Mouse (Mus musculus): ENCODE data around the gene Spsb1.

The Spsb1 gene

DNA sequence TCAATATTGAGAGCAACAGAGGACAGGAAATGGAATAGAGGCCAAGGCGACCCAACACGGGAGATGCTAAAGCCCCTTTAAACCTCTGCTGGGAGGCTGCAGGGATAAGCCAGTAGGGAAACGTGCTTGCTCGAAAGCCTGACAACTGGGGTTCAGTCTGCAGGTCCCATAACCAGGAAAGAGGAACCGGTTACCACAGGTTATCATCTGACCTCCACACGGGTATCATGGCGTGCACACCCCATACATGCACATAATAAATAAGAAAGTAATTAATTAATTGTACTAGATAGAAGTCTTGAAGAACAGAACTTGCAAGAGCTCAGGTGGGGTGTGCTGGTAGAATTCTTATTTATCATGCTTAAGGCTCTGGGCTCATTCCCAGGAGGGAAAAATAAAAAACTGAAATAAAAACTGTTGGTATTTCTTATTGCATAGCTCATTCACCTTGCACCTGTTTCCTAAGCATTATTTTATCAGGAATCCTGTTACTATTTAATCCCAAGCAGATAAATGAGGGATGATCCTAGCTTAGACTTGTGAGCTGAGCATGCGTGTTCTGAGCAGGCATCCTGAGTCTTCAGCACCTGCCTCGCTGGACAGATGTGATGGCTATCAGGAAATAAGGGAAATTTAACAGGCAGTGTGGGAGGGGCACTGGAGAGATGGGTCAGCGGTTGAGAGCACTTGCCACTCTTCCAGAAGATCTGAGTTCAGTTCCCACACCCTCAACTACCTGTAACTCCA is 32.0 kb upstream of the Spsb1 start:
- DNase-seq (ENCODE audit: low spot score in 2 of 2): no peak

GRCm38 (mm10) chr4:149983921-149984645 is 29.2 kb upstream of the Spsb1 start:
- DNase-seq (ENCODE audit: low spot score in 2 of 2): no peak

GRCm38 (mm10) chr4:149982154-149982553 is 27.3 kb upstream of the Spsb1 start:
- no peak for DNase-seq (ENCODE audit: low spot score in 2 of 2)

- peak; percentile 58 to 72 for DNase-seq (ENCODE audit: low spot score in 2 of 2)
These were observed 25.0 kb upstream of the Spsb1 start for GRCm38 (mm10) chr4:149979819-149980308.

DNA sequence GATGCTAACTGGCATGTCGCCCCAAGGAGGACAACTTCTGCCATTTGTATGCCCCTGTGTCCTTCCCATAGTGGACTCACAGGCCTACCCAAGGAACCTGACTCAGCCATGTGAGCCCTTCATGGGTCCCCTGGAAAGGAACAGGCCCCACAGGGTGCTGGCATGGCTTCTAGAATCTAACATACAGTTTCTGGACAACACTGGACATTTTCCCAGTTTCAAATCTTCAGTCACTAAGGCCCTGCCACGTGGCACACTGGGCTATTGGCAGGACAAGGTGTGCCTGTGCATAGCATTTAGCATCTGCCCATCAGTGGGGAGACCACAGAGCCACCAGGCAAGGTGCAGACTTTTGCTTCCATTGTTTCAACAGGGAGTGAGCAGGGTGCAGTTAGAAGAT is 24.0 kb upstream of the Spsb1 start:
- DNase-seq (ENCODE audit: low spot score in 2 of 2): no peak

GRCm38 (mm10) chr4:149977801-149978544 is 23.1 kb upstream of the Spsb1 start:
- no peak for DNase-seq (ENCODE audit: low spot score in 2 of 2)

- DNase-seq (ENCODE audit: low spot score in 2 of 2): no peak
These were observed 22.3 kb upstream of the Spsb1 start for GRCm38 (mm10) chr4:149977181-149977580.

- DNase-seq (ENCODE audit: low spot score in 2 of 2): no peak
These were observed 20.9 kb upstream of the Spsb1 start for GRCm38 (mm10) chr4:149975730-149976254.

GRCm38 (mm10) chr4:149975291-149975690 is 20.4 kb upstream of the Spsb1 start:
- DNase-seq (ENCODE audit: low spot score in 2 of 2): no peak

- DNase-seq (ENCODE audit: low spot score in 2 of 2): no peak
These were observed 16.6 kb upstream of the Spsb1 start for GRCm38 (mm10) chr4:149971393-149971792.

DNA sequence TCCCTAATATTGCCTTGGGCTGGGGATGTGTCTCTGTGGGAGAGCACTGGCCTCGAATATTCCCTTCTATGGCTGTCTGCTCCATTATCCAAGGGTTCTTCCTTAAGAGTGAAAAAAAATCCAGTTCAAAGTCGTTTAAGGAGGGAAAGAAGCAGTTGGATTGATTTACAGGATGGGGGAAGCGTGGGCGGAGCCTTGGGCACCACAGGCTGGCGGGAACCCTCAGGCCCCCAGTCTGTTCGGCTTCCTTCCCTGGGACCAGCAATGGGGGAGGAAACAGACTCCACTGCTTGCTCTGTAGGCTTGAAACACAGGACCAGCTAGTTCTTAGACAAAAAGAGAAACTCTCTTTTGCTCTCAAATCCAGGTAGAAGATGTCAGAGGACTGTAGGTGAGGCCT is 13.7 kb upstream of the Spsb1 start:
- no peak for DNase-seq (ENCODE audit: low spot score in 2 of 2)

- no peak for DNase-seq (ENCODE audit: low spot score in 2 of 2)
These were observed 12.1 kb upstream of the Spsb1 start for GRCm38 (mm10) chr4:149966963-149967362.

GRCm38 (mm10) chr4:149966252-149966651 is 11.4 kb upstream of the Spsb1 start:
- peak in 1 of 2 experiments; percentile 55 for DNase-seq (ENCODE audit: low spot score in 2 of 2)

DNA sequence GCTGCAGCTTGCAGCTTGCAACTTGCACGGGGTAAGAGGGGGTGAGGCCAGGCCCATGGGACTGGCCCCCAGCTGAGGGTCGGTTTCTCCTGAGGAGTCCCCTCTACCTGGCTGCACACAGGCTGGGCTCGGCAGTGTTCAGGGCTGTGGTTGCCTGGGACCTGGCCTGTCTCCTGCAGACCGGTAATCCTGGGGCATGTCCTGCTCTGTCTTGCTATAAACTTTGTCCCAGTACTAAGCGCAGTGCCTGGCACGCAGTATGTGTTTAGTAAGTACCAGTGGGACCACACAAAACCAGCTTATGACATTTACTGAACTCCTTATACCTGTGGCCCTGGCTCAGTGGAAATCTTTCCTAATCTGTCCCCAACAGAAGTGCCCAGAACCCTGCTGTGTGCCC is 10.8 kb upstream of the Spsb1 start:
- peak in 1 of 2 experiments; percentile 41 for DNase-seq (ENCODE audit: low spot score in 2 of 2)

DNA sequence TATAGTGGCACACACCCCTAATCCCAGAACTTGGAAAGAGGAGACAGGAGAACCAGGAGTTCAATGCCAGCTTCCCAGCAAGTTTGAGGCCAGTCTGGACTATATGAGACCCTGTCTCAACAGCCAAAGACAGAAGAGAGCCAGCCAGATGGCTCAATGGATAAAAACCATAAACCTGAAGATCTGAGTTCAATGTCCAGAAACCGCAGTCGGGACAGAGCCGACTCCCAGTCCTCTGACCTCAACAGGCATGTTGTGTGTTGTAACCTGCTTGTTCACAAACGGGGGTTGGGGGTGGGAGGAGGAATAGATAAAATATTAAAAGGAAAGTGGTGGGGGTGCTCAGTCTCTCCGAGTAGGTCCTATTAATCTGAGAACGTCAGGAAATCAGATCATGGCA is 10.4 kb upstream of the Spsb1 start:
- DNase-seq (ENCODE audit: low spot score in 2 of 2): no peak

DNA sequence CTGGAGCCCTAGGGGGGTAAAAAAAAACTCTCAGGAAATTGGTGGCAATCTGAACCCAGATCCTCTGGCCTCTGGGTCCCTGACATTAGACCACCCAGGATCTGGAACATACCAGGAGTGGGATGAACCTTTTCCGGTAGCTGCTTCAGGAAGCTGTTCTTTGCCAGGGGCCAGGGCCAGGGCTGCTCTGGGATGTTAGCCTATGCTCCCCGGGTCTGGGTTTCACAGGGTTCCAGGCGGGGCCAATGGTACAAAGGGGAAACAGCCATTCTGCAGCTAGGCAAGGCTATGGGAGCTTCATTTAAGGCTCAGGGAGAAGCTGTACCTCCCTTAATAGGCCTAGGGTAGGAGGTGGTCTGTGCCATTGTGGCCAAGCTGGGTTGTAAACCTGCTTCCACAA is 9.9 kb upstream of the Spsb1 start:
- no peak for DNase-seq (ENCODE audit: low spot score in 2 of 2)

- no peak for DNase-seq (ENCODE audit: low spot score in 2 of 2)
These were observed 9.4 kb upstream of the Spsb1 start for GRCm38 (mm10) chr4:149964285-149964684.

GRCm38 (mm10) chr4:149960391-149960790 is 5.5 kb upstream of the Spsb1 start:
- no peak for DNase-seq (ENCODE audit: low spot score in 2 of 2)

- DNase-seq (ENCODE audit: low spot score in 2 of 2): no peak
These were observed 5.0 kb upstream of the Spsb1 start for GRCm38 (mm10) chr4:149959816-149960215.

GRCm38 (mm10) chr4:149958566-149958965 is 3.7 kb upstream of the Spsb1 start:
- peak; percentile 69 to 77 for DNase-seq (ENCODE audit: low spot score in 2 of 2)

GRCm38 (mm10) chr4:149956048-149956447 is 1.2 kb upstream of the Spsb1 start:
- no peak for DNase-seq (ENCODE audit: low spot score in 2 of 2)

DNA sequence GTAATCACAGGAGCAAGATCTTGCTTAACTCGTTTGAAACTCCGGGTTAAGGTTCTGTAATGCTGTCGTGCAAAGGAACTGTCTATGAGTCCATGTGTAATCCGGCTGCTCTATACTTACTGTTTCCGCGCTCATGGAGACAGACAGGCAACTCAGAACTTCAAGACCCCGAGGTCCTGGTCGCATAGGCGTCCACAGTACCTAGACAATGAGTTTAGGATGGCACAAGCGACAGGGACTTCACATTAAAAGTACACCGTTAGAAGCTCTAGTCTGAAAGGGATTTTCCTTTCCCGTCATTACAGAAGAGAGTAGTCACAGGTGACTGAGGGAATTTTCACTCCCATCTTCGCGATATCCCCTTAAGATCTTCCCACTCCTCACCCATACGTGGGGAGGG is 788 bp upstream of the Spsb1 start:
- no peak for DNase-seq (ENCODE audit: low spot score in 2 of 2)

All from urinary bladder, adult 18-20 months (tissue).